Mouse (Mus musculus): ENCODE measurements around the gene Mbnl2. TPM values are rescaled to one million over a fixed set of nuclear protein-coding genes. Genes with fewer than 3 reads are reported as not detected.

The Mbnl2 gene
- total and polyA plus RNA-seq, 3 experiments: 23.8 to 28.9 (median 23.9) TPM

DNA sequence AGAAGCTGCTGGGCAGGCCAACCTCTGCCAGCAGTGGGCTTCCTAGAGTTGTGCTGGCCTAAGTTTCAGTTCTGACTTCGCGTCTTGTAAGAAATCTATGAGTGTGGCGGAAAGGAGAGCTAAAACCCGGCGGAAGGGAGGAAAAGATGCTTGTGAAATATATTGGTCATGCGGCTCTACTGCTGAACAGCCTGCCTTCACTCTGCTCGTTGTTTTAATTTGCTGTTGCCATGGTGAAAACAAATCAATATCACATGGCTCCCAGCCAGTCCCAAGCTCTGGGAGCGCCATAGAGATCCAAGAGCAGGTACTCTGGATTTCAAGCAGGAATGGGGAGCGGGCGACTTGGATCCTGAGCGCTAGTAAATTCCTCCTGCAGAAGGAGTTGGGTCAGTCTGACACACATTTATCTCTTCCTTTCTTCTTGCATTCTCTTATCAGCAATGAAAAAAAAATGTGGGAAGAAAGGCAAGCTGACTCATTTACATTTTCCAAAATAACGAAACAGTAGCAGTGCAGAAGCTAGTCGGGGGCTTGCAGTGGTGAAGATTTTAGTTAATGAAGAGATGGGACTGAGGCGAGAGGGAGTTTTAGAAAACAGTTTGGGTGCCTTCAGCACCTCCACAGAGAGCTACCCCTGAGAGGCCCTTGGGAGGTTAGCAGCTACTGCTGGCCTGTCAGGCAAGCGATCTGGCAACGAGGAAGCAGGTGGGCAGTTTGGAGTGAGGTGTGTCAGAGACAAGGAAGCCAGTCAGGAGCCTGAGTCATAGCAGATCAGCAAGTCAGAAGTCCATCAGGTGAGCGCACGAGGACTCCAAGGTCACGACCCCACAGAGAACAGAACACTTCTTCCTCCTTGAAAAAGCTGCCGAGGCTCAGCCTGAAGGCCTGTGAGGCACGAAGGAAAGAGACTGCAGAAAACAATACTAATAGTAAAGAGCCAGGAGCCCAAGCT is 3.1 kb downstream of the Mbnl2 start:
- Histone ChIP-seq H3K27me3 (replicated peaks) (no peaks in the 10 kb centered on the region), H3K4me2 (ENCODE audit: insufficient read depth, low read depth, poor library complexity, severe bottlenecking) (peak overlapping the region; percentile 93), H3K27ac (ENCODE audit: insufficient read depth, low read depth) (peak overlapping the region; percentile 48), H3K4me1 (ENCODE audit: control insufficient read depth in 1 of 2, insufficient read depth in 2 of 2) (peaks cover 6 to 60% of the 10 kb centered on the region in 2 experiments), H3K4me3 (replicated peaks in 1 of 3; ENCODE audit: low read depth in 2 of 3, low read length in 2 of 3, poor library complexity in 1 of 3) (peak overlapping the region; percentile 5 to 78 (median 67)), H3K9me3 (replicated peaks; ENCODE audit: low read length) (no peaks in the 10 kb centered on the region), H3K9ac (ENCODE audit: insufficient read depth, low read depth) (peak overlapping the region; percentile 75), H3K36me3 (replicated peaks in 1 of 2; ENCODE audit: control insufficient read depth in 1 of 2, insufficient read depth in 1 of 2, low read length in 1 of 2) (peaks cover 0 to 12% of the 10 kb centered on the region in 2 experiments), H3K79me2 (replicated peaks; ENCODE audit: control insufficient read depth, extremely low read depth, insufficient read depth, poor library complexity, severe bottlenecking) (peaks cover 59% of the 10 kb centered on the region)
- in situ Hi-C loops (cut with MboI; ENCODE audit: low pct_ligation_motif_present, low pct_unique_long_range_greater_than_20kb, low sequenced_read_pairs) (loop anchor here (10.0 to 25.0 kb wide), 2 partner anchors 116 to 1591 kb away; no protein-coding TSS in a partner anchor), dilution Hi-C loops (cut with MboI; ENCODE audit: extremely low pct_ligation_motif_present, extremely low pct_unique_long_range_greater_than_20kb, low sequenced_read_pairs) (no loop called here)
- DNase-seq (ENCODE audit: extremely low read depth): peak; percentile 58
- TF ChIP-seq USF2 (conservative IDR thresholded peaks at IDR 0.05; ENCODE audit: low read depth, low read length) (no peak), CTCF (conservative IDR thresholded peaks at IDR 0.05 in 1 of 2, IDR thresholded peaks at IDR 0.05 in 1 of 2; ENCODE audit: low read depth in 2 of 2, low read length in 2 of 2) (peak in 1 of 2 experiments; percentile 40; a peak in 1 of 4 replicates), POLR2A (IDR thresholded peaks at IDR 0.05; ENCODE audit: low read depth, low read length) (no peak), PAX5 (IDR thresholded peaks at IDR 0.05; ENCODE audit: low read length) (no peak), EP300 (IDR thresholded peaks at IDR 0.05; ENCODE audit: low read length) (no peak), MEF2A (IDR thresholded peaks at IDR 0.05; ENCODE audit: borderline replicate concordance, low read depth, low read length) (no peak), BHLHE40 (IDR thresholded peaks at IDR 0.05; ENCODE audit: low read depth, low read length) (peak; percentile 92), JUN (IDR thresholded peaks at IDR 0.05; ENCODE audit: insufficient read depth, low read depth, low read length) (no peak), NRF1 (IDR thresholded peaks at IDR 0.05; ENCODE audit: low read depth, low read length) (no peak), TBP (conservative IDR thresholded peaks at IDR 0.05; ENCODE audit: low read depth, low read length) (0 out of 2 replicates have a peak, but pooled peaks have one; percentile 11), TCF12 (IDR thresholded peaks at IDR 0.05; ENCODE audit: low read depth, low read length) (no peak), ETS1 (conservative IDR thresholded peaks at IDR 0.05; ENCODE audit: low read depth, low read length) (peak; percentile 60; the same call in 1 of the 2 replicates), MAX (IDR thresholded peaks at IDR 0.05; ENCODE audit: low read length) (0 out of 2 replicates have a peak, but pooled peaks have one; percentile 29), ELF1 (IDR thresholded peaks at IDR 0.05; ENCODE audit: low read depth, low read length) (no peak), JUND (conservative IDR thresholded peaks at IDR 0.05; ENCODE audit: low read depth, low read length) (no peak), USF1 (IDR thresholded peaks at IDR 0.05; ENCODE audit: low read depth, low read length) (no peak), NELFE (IDR thresholded peaks at IDR 0.05; ENCODE audit: low read depth, low read length) (no peak), CHD1 (IDR thresholded peaks at IDR 0.05; ENCODE audit: low read depth, low read length) (no peak), ZKSCAN1 (IDR thresholded peaks at IDR 0.05; ENCODE audit: borderline replicate concordance, low read depth, low read length) (no peak), IRF4 (IDR thresholded peaks at IDR 0.05; ENCODE audit: low read depth, low read length) (peak; percentile 52; the same call in 1 of the 2 replicates), MAZ (IDR thresholded peaks at IDR 0.05; ENCODE audit: low read depth, low read length) (no peak), UBTF (IDR thresholded peaks at IDR 0.05; ENCODE audit: low read depth, low read length) (0 out of 2 replicates have a peak, but pooled peaks have one; percentile 25), MXI1 (IDR thresholded peaks at IDR 0.05; ENCODE audit: low read depth, low read length) (peak; percentile 53; the same call in 1 of the 2 replicates), POLR2AphosphoS2 (IDR thresholded peaks at IDR 0.05; ENCODE audit: low read depth, low read length) (no peak), E2F4 (IDR thresholded peaks at IDR 0.05; ENCODE audit: insufficient replicate concordance, low read depth, low read length) (no peak), SIN3A (IDR thresholded peaks at IDR 0.05; ENCODE audit: low read length) (peak; percentile 34; the same call in 1 of the 2 replicates), HCFC1 (IDR thresholded peaks at IDR 0.05; ENCODE audit: low read depth, low read length) (no peak), KAT2A (IDR thresholded peaks at IDR 0.05; ENCODE audit: insufficient replicate concordance, low read length) (no peak), MAFK (IDR thresholded peaks at IDR 0.05; ENCODE audit: insufficient replicate concordance, low read length) (no peak), MYC (IDR thresholded peaks at IDR 0.05; ENCODE audit: low read depth, low read length) (no peak), ZNF384 (IDR thresholded peaks at IDR 0.05; ENCODE audit: low read depth, low read length) (peak; percentile 39; the same call in 1 of the 2 replicates), ZMIZ1 (IDR thresholded peaks at IDR 0.05; ENCODE audit: low read depth, low read length) (no peak), GABPA (IDR thresholded peaks at IDR 0.05; ENCODE audit: insufficient replicate concordance, low read depth, low read length) (no peak), CHD2 (IDR thresholded peaks at IDR 0.05; ENCODE audit: low read length) (no peak), ZC3H11A (IDR thresholded peaks at IDR 0.05; ENCODE audit: low read depth, low read length) (no peak), RCOR1 (conservative IDR thresholded peaks at IDR 0.05; ENCODE audit: low read depth, low read length) (no peak), SMC3 (IDR thresholded peaks at IDR 0.05; ENCODE audit: low read depth, low read length) (0 out of 2 replicates have a peak, but pooled peaks have one; percentile 25)

Data from CH12.LX (cell line).